Mouse (Mus musculus) kidney, postnatal 4 days (tissue): ENCODE measurements at regions not wholly inside any gene's neighbourhood (a gene's known extent, or its start where the extent isn't known, plus 50 kb on each side); places are given as distances from the start of the nearest gene placed in this dataset.
"Not testable (repeated sequence)": the region's sequence is repeated elsewhere in the genome, so short reads cannot be mapped to it uniquely, and the experiment has no call there.

Source experiments
- DNase-seq, 2 experiments: peaks; one replicate each; pipeline ENCODE4 v3.0.0; 2021; ENCODE audit warnings: mixed read lengths in 2 of 2

DNA sequence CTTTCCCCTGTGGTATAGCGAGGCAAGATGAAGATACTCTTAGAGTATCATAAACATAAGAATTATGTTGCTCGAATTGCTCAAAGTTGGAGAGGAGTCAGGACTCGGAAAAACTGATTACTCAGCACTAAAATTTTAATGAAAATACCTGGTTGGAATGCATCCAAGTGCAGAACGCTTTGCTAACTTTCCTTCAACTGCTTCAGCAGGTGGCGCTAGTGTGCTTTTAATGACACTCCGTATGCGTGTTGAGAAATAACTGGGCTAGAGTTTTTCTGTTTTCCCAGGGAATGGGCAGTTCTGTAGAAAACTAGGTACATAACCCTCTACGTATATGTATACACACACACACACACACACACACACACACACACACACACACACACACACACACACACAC is 221.0 kb downstream of the Grxcr1 start:
- peak; percentile 80 for DNase-seq

DNA sequence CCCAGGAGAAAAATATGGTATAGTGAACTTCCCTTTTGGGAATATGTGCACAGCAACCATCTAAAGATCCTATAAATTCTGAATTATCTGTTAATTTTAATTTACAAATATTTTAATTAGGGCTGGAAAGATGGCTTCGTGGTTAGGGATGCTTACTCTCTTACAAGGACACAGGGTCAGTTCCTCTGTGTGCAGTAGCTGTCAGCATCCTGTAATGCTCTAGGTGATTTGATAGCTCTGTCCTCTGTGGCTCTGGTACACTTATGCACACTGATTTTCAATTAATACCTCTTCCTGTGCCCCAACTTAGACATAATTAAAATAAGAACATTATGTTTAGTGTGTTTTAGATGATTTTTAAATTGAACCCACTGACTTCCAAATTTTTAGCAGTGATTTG is 221.8 kb downstream of the Grxcr1 start:
- no peak for DNase-seq

DNA sequence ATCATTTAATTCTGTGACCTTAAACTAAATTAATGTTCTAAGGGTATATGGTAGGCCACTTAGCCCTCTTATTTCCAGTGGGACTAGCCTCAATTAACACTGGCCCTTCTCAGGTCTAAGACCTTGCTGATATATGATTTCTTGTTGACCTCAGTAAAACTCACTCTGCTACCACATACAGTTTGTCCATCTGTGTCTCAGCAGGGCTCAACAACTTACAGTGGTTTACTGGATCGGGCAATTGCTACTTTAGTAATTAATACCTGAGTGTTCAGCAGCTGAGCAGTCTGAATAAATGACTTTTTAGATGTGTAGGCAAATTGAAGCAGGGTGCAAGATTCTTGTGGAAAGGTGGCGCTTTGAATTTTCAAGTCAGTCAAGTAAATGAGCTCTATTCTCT is 222.5 kb downstream of the Grxcr1 start:
- DNase-seq = no peak

- no peak for DNase-seq
These were observed 232.6 kb downstream of the Grxcr1 start for GRCm38 (mm10) chr5:68264206-68264605.

DNA sequence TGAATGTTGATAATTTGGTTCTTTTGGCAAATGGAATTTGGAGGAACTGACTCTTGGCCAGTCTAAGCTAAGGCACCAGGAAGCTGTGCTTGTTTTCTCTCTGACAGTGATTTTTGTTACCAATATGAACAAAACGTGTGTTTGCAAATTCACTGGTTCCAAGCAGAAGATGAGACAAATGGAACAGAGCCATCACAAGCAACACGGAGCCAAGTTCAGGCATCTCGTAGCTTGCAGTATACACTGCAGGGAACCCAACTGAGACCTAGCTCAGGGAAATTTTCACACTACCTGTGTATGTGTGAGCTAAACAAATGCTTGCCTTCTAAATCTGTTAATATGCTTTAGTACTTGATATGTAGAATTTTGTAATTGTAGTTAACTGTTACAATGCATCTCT is 242.6 kb downstream of the Grxcr1 start:
- DNase-seq = no peak

DNA sequence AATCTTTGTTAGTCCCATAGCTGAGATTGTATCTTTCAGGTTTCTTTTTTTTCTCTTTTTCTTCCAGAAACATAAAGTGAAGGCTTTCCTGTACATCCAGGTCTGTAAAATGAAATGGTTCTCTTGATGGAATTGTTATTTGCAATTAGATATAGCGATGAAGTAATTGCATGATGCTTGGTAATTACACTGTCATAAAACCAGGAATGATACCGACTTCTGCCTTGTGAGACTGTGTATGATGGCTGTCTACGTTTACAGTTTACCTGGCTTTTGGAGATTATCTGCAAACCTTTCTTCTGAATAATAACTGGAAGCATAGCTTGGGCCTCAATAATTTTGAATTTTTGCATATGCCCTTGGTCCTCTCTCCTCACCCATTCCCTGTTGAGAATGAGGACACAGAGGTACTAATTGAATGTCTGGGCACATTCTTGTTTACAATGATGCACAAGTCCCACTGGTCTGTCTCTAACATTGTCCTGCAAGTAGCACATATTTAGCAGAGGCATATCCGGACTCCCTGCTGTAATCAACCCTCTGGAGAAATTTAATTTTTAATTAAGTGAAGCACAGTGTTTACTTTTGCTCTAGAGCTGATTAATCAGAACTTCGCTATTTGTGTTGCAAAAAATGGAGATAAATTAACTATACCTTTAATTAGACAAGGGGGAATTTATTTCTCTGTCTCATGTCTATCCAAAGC is 244.1 kb downstream of the Grxcr1 start:
- no peak for DNase-seq

DNA sequence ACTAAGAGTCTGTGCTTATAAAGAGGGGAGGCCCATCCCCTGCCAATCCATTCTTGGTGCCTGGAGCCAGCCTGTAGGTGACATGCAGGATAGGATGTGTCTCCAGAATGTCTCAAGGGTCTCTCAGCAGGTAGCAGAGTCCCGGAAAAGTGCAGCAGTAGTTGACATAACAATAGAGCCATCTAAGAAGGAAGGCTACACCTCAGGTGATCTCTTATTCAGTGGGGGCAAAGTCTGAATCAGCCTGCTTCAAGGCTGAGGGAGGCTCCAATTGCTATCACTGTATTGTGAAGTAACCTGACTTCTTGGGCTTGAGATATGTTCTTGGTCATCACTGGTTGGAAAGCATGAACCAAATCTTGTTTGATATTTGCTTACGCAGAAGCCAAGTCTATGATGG is 264.1 kb downstream of the Grxcr1 start:
- DNase-seq = not testable (repeated sequence)

GRCm38 (mm10) chr5:68313187-68313586 is 281.6 kb downstream of the Grxcr1 start:
- no peak for DNase-seq

GRCm38 (mm10) chr5:68318979-68319378 is 287.3 kb downstream of the Grxcr1 start:
- no peak for DNase-seq

DNA sequence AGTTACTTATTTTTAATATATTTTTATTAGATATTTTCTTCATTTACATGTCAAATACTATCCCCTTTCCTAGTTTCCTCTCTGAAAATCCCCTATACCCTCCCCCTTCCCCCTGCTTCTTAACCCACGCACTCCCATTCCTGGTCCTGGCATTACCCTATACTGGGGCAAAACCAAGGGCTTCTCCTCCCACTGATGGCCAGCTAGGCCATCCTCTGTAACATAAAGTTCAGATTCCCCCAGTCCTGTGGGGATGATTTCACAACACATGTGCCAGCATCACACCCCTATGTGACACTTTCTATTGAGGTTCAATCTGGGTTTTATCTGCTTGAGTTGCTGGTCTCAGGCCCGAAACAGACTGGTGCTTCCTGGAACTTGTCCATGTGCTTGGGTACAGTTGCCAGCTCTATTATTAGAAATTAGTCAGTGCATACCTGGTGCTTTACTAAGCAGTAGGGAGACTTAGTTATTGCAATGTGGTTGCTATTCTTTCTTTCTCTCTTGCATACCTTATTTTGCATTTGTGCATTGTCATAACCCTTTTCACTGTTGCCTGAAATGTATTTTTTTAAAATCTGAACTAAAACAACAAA is 295.5 kb downstream of the Grxcr1 start:
- DNase-seq = no peak

- DNase-seq = no peak
These were observed 297.7 kb downstream of the Grxcr1 start for GRCm38 (mm10) chr5:68329311-68329710.

DNA sequence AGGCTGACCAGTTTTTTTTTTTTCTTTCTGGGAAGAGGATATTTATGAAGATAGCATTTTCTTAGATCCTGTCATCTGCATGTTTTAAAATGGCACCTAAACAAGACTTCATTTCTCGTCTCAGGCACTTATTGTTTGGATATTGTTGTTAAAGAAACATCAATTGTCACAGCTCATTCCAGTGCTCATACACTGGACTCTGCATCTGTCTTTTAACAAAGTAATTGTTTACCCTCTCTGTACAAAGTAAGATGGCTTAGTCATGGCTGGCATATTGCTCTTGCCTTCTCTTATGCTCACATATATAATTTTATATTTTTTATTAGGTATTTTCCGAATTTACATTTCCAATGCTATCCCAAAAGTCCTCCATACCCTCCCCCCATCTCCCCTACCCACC is 298.2 kb downstream of the Grxcr1 start:
- no peak for DNase-seq

GRCm38 (mm10) chr5:68350921-68351320 is 319.3 kb downstream of the Grxcr1 start:
- DNase-seq = no peak

- DNase-seq = no peak
These were observed 320.2 kb downstream of the Grxcr1 start for GRCm38 (mm10) chr5:68351793-68352192.

DNA sequence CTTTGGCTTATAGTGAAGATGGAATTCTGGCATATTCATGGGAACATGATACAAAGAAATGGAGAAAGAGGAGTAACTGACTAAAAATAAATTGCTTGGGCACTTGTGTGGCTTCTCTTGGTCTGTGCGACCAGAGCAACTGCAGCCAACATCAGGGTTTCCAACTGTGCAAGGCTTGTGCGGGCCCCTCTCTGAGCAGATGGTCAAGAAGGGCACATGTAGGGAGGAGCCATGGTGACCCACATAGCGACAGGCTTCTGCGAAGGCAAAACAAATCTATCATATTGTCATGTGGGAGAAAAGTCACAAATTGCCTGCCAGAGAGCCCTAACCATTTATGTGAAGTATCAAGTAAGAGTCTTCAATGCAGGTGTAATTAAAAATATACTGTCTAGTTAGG is 321.6 kb downstream of the Grxcr1 start:
- no peak for DNase-seq

- not testable (repeated sequence) for DNase-seq
These were observed 322.2 kb downstream of the Grxcr1 start for GRCm38 (mm10) chr5:68353816-68354215.

DNA sequence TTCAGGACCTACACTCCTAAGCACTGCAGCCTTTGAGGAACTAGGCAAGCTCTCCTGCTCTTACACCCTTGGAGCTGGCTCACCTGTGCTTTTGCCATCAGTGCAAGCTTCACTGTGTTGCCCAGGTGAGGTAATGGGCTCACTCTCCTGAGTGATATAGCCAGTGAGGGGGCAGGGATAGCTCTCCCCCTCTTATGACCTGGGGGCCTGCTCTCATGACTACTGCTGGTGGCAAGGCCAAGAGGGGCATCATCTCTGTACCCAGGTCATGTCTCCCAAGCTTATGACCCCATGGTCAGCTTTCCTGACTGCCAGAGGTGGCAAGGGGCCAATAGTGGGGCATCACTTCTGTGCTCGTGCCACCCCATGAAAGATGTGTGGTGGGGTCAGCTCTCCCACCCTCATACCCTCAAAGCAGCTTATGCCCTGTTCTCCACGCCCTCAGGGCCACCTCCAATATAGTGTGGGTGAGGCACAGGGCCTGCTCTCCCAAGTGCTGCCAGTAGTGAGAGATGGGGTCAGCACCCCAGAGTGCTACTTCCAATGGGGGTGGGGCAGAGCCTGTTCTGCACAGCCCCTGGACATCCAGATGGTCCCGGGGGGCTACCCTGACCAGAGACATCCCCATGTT is 330.1 kb downstream of the Grxcr1 start:
- DNase-seq = no peak

DNA sequence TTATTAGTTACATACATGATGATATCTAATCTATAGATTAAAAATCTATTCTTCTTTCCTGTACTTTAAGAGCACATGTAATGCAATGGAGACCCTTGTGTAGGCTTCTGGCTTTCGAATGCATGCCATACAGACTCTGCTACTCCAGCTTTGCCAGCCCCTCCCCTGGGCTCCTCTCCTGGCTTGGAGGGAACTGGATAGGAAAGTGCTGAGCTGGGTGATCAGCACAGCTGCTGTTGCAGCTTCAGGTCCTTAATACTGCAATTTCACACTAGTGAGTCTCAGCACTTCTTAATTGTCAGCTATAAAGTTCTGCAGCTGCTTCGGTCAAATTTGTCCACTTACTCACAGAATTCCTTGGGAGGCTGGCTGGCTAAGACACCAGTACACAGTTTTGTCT is 341.4 kb downstream of the Grxcr1 start:
- DNase-seq = no peak
